Mouse (Mus musculus) thymus, postnatal 10 days (tissue): ENCODE results near the gene Ccnd3.
A peak's percentile ranks its signal among the peaks of the same experiment; 100 is the strongest.
"Not testable (repeated sequence)": the region's sequence is repeated elsewhere in the genome, so short reads cannot be mapped to it uniquely, and the experiment has no call there.

Source experiments
- DNase-seq, 2 experiments: peaks; one replicate each; pipeline ENCODE4 v3.0.0; 2021; ENCODE audit warnings: low spot score in 2 of 2

Ccnd3 gene

GRCm38 (mm10) chr17:47617605-47618307 is 112.9 kb downstream of the Ccnd3 start:
- no peak for DNase-seq

GRCm38 (mm10) chr17:47618556-47619311 is 113.9 kb downstream of the Ccnd3 start:
- DNase-seq = no peak

- DNase-seq = no peak
Observed at GRCm38 (mm10) chr17:47622912-47623554, 118.2 kb downstream of the Ccnd3 start.

GRCm38 (mm10) chr17:47624572-47624971 is 119.7 kb downstream of the Ccnd3 start:
- not testable (repeated sequence) for DNase-seq

- no peak for DNase-seq
Observed at GRCm38 (mm10) chr17:47625088-47625487, 120.2 kb downstream of the Ccnd3 start.

GRCm38 (mm10) chr17:47626031-47626430 is 121.2 kb downstream of the Ccnd3 start:
- DNase-seq = no peak

GRCm38 (mm10) chr17:47627791-47628190 is 122.9 kb downstream of the Ccnd3 start:
- no peak for DNase-seq

GRCm38 (mm10) chr17:47628851-47629676 is 124.2 kb downstream of the Ccnd3 start:
- DNase-seq = peak; percentile 92 to 95

GRCm38 (mm10) chr17:47629717-47630677 is 125.1 kb downstream of the Ccnd3 start:
- DNase-seq = peak; percentile 58 to 61

GRCm38 (mm10) chr17:47630678-47631065 is 125.8 kb downstream of the Ccnd3 start, which contains the start of gene Usp49:
Gene Usp49, plus strand, starts transcription at chr17:47630690.
- no peak for DNase-seq

GRCm38 (mm10) chr17:47632181-47632840 is 127.5 kb downstream of the Ccnd3 start:
- DNase-seq = no peak

- DNase-seq = no peak
Observed at GRCm38 (mm10) chr17:47633999-47634770, 129.3 kb downstream of the Ccnd3 start.

- no peak for DNase-seq
Observed at GRCm38 (mm10) chr17:47642992-47643391, 138.1 kb downstream of the Ccnd3 start.

GRCm38 (mm10) chr17:47646683-47647082 is 141.8 kb downstream of the Ccnd3 start:
- DNase-seq = peak; percentile 38 to 64

GRCm38 (mm10) chr17:47648966-47649365 is 144.1 kb downstream of the Ccnd3 start:
- DNase-seq = no peak
